Mouse (Mus musculus) liver, adult (tissue): ENCODE measurements around the gene Ldlrad3.

ENCODE experiments used
- GATA4 ChIP-seq: IDR thresholded peaks from 2 replicates; pipeline ENCODE4 v1.6.1; 2014; ENCODE audit warnings: mild to moderate bottlenecking, low read length; ENCODE audit not compliant: insufficient replicate concordance

The Ldlrad3 gene

GRCm38 (mm10) chr2:102196709-102197108 lies 10.5 kb upstream of the Ldlrad3 start:
- no peak for TF ChIP-seq GATA4

GRCm38 (mm10) chr2:102195494-102195893 lies 9.3 kb upstream of the Ldlrad3 start:
- TF ChIP-seq GATA4: no peak

GRCm38 (mm10) chr2:102194247-102194646 lies 8.1 kb upstream of the Ldlrad3 start:
- TF ChIP-seq GATA4: no peak

GRCm38 (mm10) chr2:102192943-102193820 lies 7.0 kb upstream of the Ldlrad3 start:
- TF ChIP-seq GATA4: no peak

GRCm38 (mm10) chr2:102191736-102192135 lies 5.6 kb upstream of the Ldlrad3 start:
- TF ChIP-seq GATA4: no peak

- no peak for TF ChIP-seq GATA4
These were observed 4.8 kb upstream of the Ldlrad3 start for GRCm38 (mm10) chr2:102190956-102191355.

- no peak for TF ChIP-seq GATA4
These were observed 875 bp downstream of the Ldlrad3 start for GRCm38 (mm10) chr2:102185069-102185950.

GRCm38 (mm10) chr2:102183720-102184480 lies 2.3 kb downstream of the Ldlrad3 start:
- TF ChIP-seq GATA4: no peak

GRCm38 (mm10) chr2:102181459-102181858 lies 4.7 kb downstream of the Ldlrad3 start:
- no peak for TF ChIP-seq GATA4

- TF ChIP-seq GATA4: no peak
These were observed 9.8 kb downstream of the Ldlrad3 start for GRCm38 (mm10) chr2:102176434-102176772.

- no peak for TF ChIP-seq GATA4
These were observed 10.3 kb downstream of the Ldlrad3 start for GRCm38 (mm10) chr2:102175741-102176433.

- TF ChIP-seq GATA4: no peak
These were observed 13.7 kb downstream of the Ldlrad3 start for GRCm38 (mm10) chr2:102172458-102172857.

GRCm38 (mm10) chr2:102166550-102167325 lies 19.4 kb downstream of the Ldlrad3 start:
- no peak for TF ChIP-seq GATA4

- no peak for TF ChIP-seq GATA4
These were observed 23.1 kb downstream of the Ldlrad3 start for GRCm38 (mm10) chr2:102163106-102163505.
